Mouse (Mus musculus): Measurements from ENCODE around the gene Hmga2. TPM values are rescaled to one million over a fixed set of nuclear protein-coding genes. Genes with fewer than 3 reads are reported as not detected.

Gene Hmga2
- total RNA-seq (2014; rRNA removed) (0.15 and 0.52 TPM in 2 replicates), polyA plus RNA-seq (2015; fragmentation: Nextera tagmentation; extraction: Ambion mirVana) (0.13 and 0.24 TPM in 2 replicates)

GRCm38 (mm10) chr10:120475601-120476515, at the start of gene Hmga2:
Gene Hmga2 (minus strand): TSS chr10:120476469.
- under 1% methylated on average over 91 of the region's 99 CpGs for WGBS
- DNase-seq: peak; percentile 21
- Histone ChIP-seq H3K27me3 (ENCODE audit: insufficient read depth, low read length) (peaks cover 23% of the 10 kb centered on the region), H3K9me3 (ENCODE audit: low read length) (no peaks in the 10 kb centered on the region), H3K9ac (peak within 1 kb of the TSS; percentile 33; the same call in 1 of the 2 replicates), H3K27ac (ENCODE audit: low read depth, low read length) (no peak within 1 kb of the TSS), H3K4me3 (ENCODE audit: low read depth, low read length) (peak within 1 kb of the TSS; percentile 42), H3K36me3 (ENCODE audit: insufficient read depth) (no peaks in the 10 kb centered on the region), H3K4me2 (ENCODE audit: low read depth) (peak within 1 kb of the TSS; percentile 91), H3K4me1 (ENCODE audit: insufficient read depth) (peaks cover 25% of the 10 kb centered on the region)
- TF ChIP-seq CTCF (IDR thresholded peaks at IDR 0.05; ENCODE audit: low read depth): no peak
- ATAC-seq: peak; percentile 47; the same call in 1 of the 2 replicates

- H3K27ac ChIP-seq (ENCODE audit: low read depth, low read length): no peak overlapping the region
- H3K27me3 ChIP-seq (ENCODE audit: insufficient read depth, low read length): no peaks in the 10 kb centered on the region
- H3K36me3 ChIP-seq (ENCODE audit: insufficient read depth): no peaks in the 10 kb centered on the region
- no peak for DNase-seq
- no peaks in the 10 kb centered on the region for H3K9me3 ChIP-seq (ENCODE audit: low read length)
- ATAC-seq: no peak
- TF ChIP-seq CTCF (IDR thresholded peaks at IDR 0.05; ENCODE audit: low read depth): no peak
- WGBS: 98% methylated on average over 2 of the region's 2 CpGs
- no peaks in the 10 kb centered on the region for H3K4me1 ChIP-seq (ENCODE audit: insufficient read depth)
- no peak overlapping the region for H3K4me3 ChIP-seq (ENCODE audit: low read depth, low read length)
- no peak overlapping the region for H3K9ac ChIP-seq
- no peak overlapping the region for H3K4me2 ChIP-seq (ENCODE audit: low read depth)
These were observed 46.7 kb upstream of the Hmga2 start for GRCm38 (mm10) chr10:120522959-120523358.

GRCm38 (mm10) chr10:120521912-120522575, 45.8 kb upstream of the Hmga2 start:
- no peak for TF ChIP-seq CTCF (IDR thresholded peaks at IDR 0.05; ENCODE audit: low read depth)
- no peaks in the 10 kb centered on the region for H3K4me1 ChIP-seq (ENCODE audit: insufficient read depth)
- H3K4me3 ChIP-seq (ENCODE audit: low read depth, low read length): no peak overlapping the region
- no peaks in the 10 kb centered on the region for H3K9me3 ChIP-seq (ENCODE audit: low read length)
- no peaks in the 10 kb centered on the region for H3K36me3 ChIP-seq (ENCODE audit: insufficient read depth)
- no peak overlapping the region for H3K4me2 ChIP-seq (ENCODE audit: low read depth)
- no peak overlapping the region for H3K9ac ChIP-seq
- 63% methylated on average over 9 of the region's 9 CpGs for WGBS
- no peak overlapping the region for H3K27ac ChIP-seq (ENCODE audit: low read depth, low read length)
- no peak for ATAC-seq
- H3K27me3 ChIP-seq (ENCODE audit: insufficient read depth, low read length): no peaks in the 10 kb centered on the region
- DNase-seq: no peak

- WGBS: 78% methylated on average over 8 of the region's 8 CpGs
- H3K9me3 ChIP-seq (ENCODE audit: low read length): no peaks in the 10 kb centered on the region
- no peaks in the 10 kb centered on the region for H3K36me3 ChIP-seq (ENCODE audit: insufficient read depth)
- H3K4me3 ChIP-seq (ENCODE audit: low read depth, low read length): no peak overlapping the region
- no peak for TF ChIP-seq CTCF (IDR thresholded peaks at IDR 0.05; ENCODE audit: low read depth)
- no peak for ATAC-seq
- no peak overlapping the region for H3K4me2 ChIP-seq (ENCODE audit: low read depth)
- no peaks in the 10 kb centered on the region for H3K4me1 ChIP-seq (ENCODE audit: insufficient read depth)
- H3K27ac ChIP-seq (ENCODE audit: low read depth, low read length): no peak overlapping the region
- H3K9ac ChIP-seq: no peak overlapping the region
- DNase-seq: no peak
- no peaks in the 10 kb centered on the region for H3K27me3 ChIP-seq (ENCODE audit: insufficient read depth, low read length)
These were observed 40.0 kb upstream of the Hmga2 start for GRCm38 (mm10) chr10:120516311-120516710.

GRCm38 (mm10) chr10:120513721-120514120, 37.5 kb upstream of the Hmga2 start:
- 60% methylated on average over 9 of the region's 9 CpGs for whole genome bisulfite sequencing
- TF ChIP-seq CTCF (IDR thresholded peaks at IDR 0.05; ENCODE audit: low read depth): no peak

GRCm38 (mm10) chr10:120512946-120513345, 36.7 kb upstream of the Hmga2 start:
- WGBS: 35% methylated on average over 4 of the region's 4 CpGs
- no peak for ATAC-seq
- H3K9ac ChIP-seq: no peak overlapping the region

More at GRCm38 (mm10) chr10:120513721-120514120, 37.5 kb upstream of the Hmga2 start:
- no peak for ATAC-seq
- no peaks in the 10 kb centered on the region for H3K9me3 ChIP-seq (ENCODE audit: low read length)
- no peaks in the 10 kb centered on the region for H3K36me3 ChIP-seq (ENCODE audit: insufficient read depth)
- H3K9ac ChIP-seq: no peak overlapping the region
- H3K4me2 ChIP-seq (ENCODE audit: low read depth): no peak overlapping the region
- no peaks in the 10 kb centered on the region for H3K27me3 ChIP-seq (ENCODE audit: insufficient read depth, low read length)
- DNase-seq: no peak
- H3K4me3 ChIP-seq (ENCODE audit: low read depth, low read length): no peak overlapping the region
- no peaks in the 10 kb centered on the region for H3K4me1 ChIP-seq (ENCODE audit: insufficient read depth)
- no peak overlapping the region for H3K27ac ChIP-seq (ENCODE audit: low read depth, low read length)

GRCm38 (mm10) chr10:120512121-120512520, 35.9 kb upstream of the Hmga2 start:
- no peaks in the 10 kb centered on the region for H3K27me3 ChIP-seq (ENCODE audit: insufficient read depth, low read length)
- TF ChIP-seq CTCF (IDR thresholded peaks at IDR 0.05; ENCODE audit: low read depth): no peak
- H3K4me1 ChIP-seq (ENCODE audit: insufficient read depth): no peaks in the 10 kb centered on the region
- H3K9ac ChIP-seq: no peak overlapping the region
- H3K27ac ChIP-seq (ENCODE audit: low read depth, low read length): no peak overlapping the region
- H3K4me2 ChIP-seq (ENCODE audit: low read depth): no peak overlapping the region
- no peak for DNase-seq
- no peaks in the 10 kb centered on the region for H3K36me3 ChIP-seq (ENCODE audit: insufficient read depth)
- no peaks in the 10 kb centered on the region for H3K9me3 ChIP-seq (ENCODE audit: low read length)
- no peak for ATAC-seq
- no peak overlapping the region for H3K4me3 ChIP-seq (ENCODE audit: low read depth, low read length)
- WGBS: 96% methylated on average over 8 of the region's 8 CpGs

More at GRCm38 (mm10) chr10:120512946-120513345, 36.7 kb upstream of the Hmga2 start:
- Histone ChIP-seq H3K4me1 (ENCODE audit: insufficient read depth) (no peaks in the 10 kb centered on the region), H3K27ac (ENCODE audit: low read depth, low read length) (no peak overlapping the region), H3K36me3 (ENCODE audit: insufficient read depth) (no peaks in the 10 kb centered on the region), H3K27me3 (ENCODE audit: insufficient read depth, low read length) (no peaks in the 10 kb centered on the region), H3K9me3 (ENCODE audit: low read length) (no peaks in the 10 kb centered on the region), H3K4me3 (ENCODE audit: low read depth, low read length) (no peak overlapping the region), H3K4me2 (ENCODE audit: low read depth) (no peak overlapping the region)
- TF ChIP-seq CTCF (IDR thresholded peaks at IDR 0.05; ENCODE audit: low read depth): no peak
- no peak for DNase-seq

All from forebrain, postnatal 0 days (tissue).